Comparison of ENCODE assay signal across 8 mouse cellular contexts in genomic region chr15:85249252-85249651, GRCm38 (mm10). TPM values are rescaled to one million over a fixed set of nuclear protein-coding genes. Genes with fewer than 3 reads are reported as not detected.
DNase-seq lines count a peak whose midpoint lies in the region; ATAC-seq lines count a peak whose summit lies in the region.

No protein-coding gene starts in this region.

- peaks cover 9% of the 10 kb centered on the region; the same call in 1 of the 2 replicates for H3K4me1 ChIP-seq in heart, embryonic 10.5 days
- no peaks in the 10 kb centered on the region for H3K4me1 ChIP-seq in hindbrain, embryonic 13.5 days (replicated peaks)

- peaks cover 77% of the 10 kb centered on the region for H3K36me3 ChIP-seq in heart, embryonic 10.5 days
- H3K36me3 ChIP-seq in hindbrain, embryonic 13.5 days = peaks cover 9% of the 10 kb centered on the region

- no peaks in the 10 kb centered on the region for H3K9me3 ChIP-seq in heart, embryonic 10.5 days
- H3K9me3 ChIP-seq in hindbrain, embryonic 13.5 days = no peaks in the 10 kb centered on the region

- ATAC-seq in hindbrain, embryonic 13.5 days (ENCODE audit: low FRiP score) = 0 out of 2 replicates have a peak, but pooled peaks have one; percentile 28

- H3K27ac ChIP-seq in heart, embryonic 10.5 days = no peak overlapping the region
- no peak overlapping the region for H3K27ac ChIP-seq in hindbrain, embryonic 13.5 days

- H3K9ac ChIP-seq in hindbrain, embryonic 13.5 days = no peak overlapping the region

- peaks cover 7% of the 10 kb centered on the region; the same call in 1 of the 2 replicates for H3K27me3 ChIP-seq in heart, embryonic 10.5 days (ENCODE audit: insufficient read depth, poor library complexity, severe bottlenecking)
- no peaks in the 10 kb centered on the region for H3K27me3 ChIP-seq in hindbrain, embryonic 13.5 days

- DNase-seq in heart, adult 18-20 months = peak; percentile 57 to 78
- no peak for DNase-seq in heart, embryonic 10.5 days (ENCODE audit: low spot score)
- DNase-seq in NIH3T3 (ENCODE audit: low read depth) = peak; percentile 87
- DNase-seq in embryo, embryonic 11 days = peak; percentile 77
- peak; percentile 52 to 74 for DNase-seq in layer of hippocampus, adult 8-10 months (ENCODE audit: low spot score in 2 of 2)
- DNase-seq in mesoderm, embryonic 11.5 days (ENCODE audit: low read depth, low spot score) = peak; percentile 68
- no peak for DNase-seq in spleen, postnatal 36 days (ENCODE audit: low spot score in 2 of 2)

- H3K4me3 ChIP-seq in heart, embryonic 10.5 days = no peak overlapping the region
- no peak overlapping the region for H3K4me3 ChIP-seq in hindbrain, embryonic 13.5 days

- WGBS in heart, embryonic 10.5 days = 55% methylated on average over 5 of the region's 5 CpGs
- WGBS in hindbrain, embryonic 13.5 days = 48% methylated on average over 5 of the region's 5 CpGs

- no peak overlapping the region for H3K4me2 ChIP-seq in hindbrain, embryonic 13.5 days

RNA-seq across cellular contexts. Expression of gene Fbln1, which starts 43.5 kb away (rescaled TPM):
- 10 to 100 TPM; 54.5 to 74.1 TPM for total RNA-seq in heart, adult 18-20 months (2021)
- 146 and 177 TPM in 2 replicates for polyA plus RNA-seq in heart, embryonic 10.5 days (2016; fragmentation: Nextera tagmentation; extraction: Ambion mirVana)
- polyA plus RNA-seq in hindbrain, embryonic 13.5 days (2015; fragmentation: Nextera tagmentation; extraction: Ambion mirVana) = 60.7 and 65.1 TPM in 2 replicates
- 10 to 100 TPM; 13.0 to 19.7 (median 16.1) TPM for total RNA-seq in layer of hippocampus, adult 8-10 months (2022)

Comparison
In these comparisons a context has a peak if more than half of its experiments do, and no peak if none do; other contexts are left out.
1. DNase-seq: peak in heart, adult 18-20 months (2 of 2), NIH3T3 (single experiment), embryo, embryonic 11 days (single experiment), layer of hippocampus, adult 8-10 months (2 of 2) and mesoderm, embryonic 11.5 days (single experiment); none in heart, embryonic 10.5 days (single experiment) and spleen, postnatal 36 days (0 of 2).